In genomic region chr5:33203691-33204242, GRCm38 (mm10) we compare ENCODE assay signal across 8 mouse cellular contexts. TPM values are rescaled to one million over a fixed set of nuclear protein-coding genes. Genes with fewer than 3 reads are reported as not detected.
DNase-seq lines count a peak whose midpoint lies in the region; ATAC-seq lines count a peak whose summit lies in the region.

No protein-coding gene starts in this region.

- H3K4me2 ChIP-seq in limb, embryonic 11.5 days (ENCODE audit: low read depth, severe bottlenecking) = no peak overlapping the region; the same call in 1 of the 2 replicates
- no peak overlapping the region for H3K4me2 ChIP-seq in midbrain, embryonic 14.5 days (ENCODE audit: low read length)

- WGBS in embryonic facial prominence, embryonic 10.5 days = 22% methylated on average over 9 of the region's 9 CpGs
- 18% methylated on average over 9 of the region's 9 CpGs for WGBS in limb, embryonic 11.5 days
- 20% methylated on average over 9 of the region's 9 CpGs for WGBS in midbrain, embryonic 14.5 days

- peak; percentile 98 for DNase-seq in 3T3-L1 (ENCODE audit: low read depth, low spot score)
- peak; percentile 85 for DNase-seq in adrenal gland, postnatal 14 days
- peak; percentile 85 for DNase-seq in embryonic facial prominence, embryonic 10.5 days (ENCODE audit: low spot score)
- peak; percentile 52 for DNase-seq in kidney, adult 11 months
- DNase-seq in limb, embryonic 11.5 days (ENCODE audit: low spot score) = peak; percentile 90
- DNase-seq in midbrain, embryonic 14.5 days = peak; percentile 91
- peak; percentile 60 for DNase-seq in spleen, adult 12 weeks (ENCODE audit: low spot score)

- no peaks in the 10 kb centered on the region for H3K27me3 ChIP-seq in embryonic facial prominence, embryonic 10.5 days (replicated peaks; ENCODE audit: low read depth, poor library complexity, severe bottlenecking)
- H3K27me3 ChIP-seq in limb, embryonic 11.5 days (ENCODE audit: control insufficient read depth, insufficient read depth, low read length) = no peaks in the 10 kb centered on the region
- no peaks in the 10 kb centered on the region for H3K27me3 ChIP-seq in midbrain, embryonic 14.5 days (ENCODE audit: control insufficient read depth, insufficient read depth, low read length)

- no peaks in the 10 kb centered on the region for H3K9me3 ChIP-seq in embryonic facial prominence, embryonic 10.5 days
- H3K9me3 ChIP-seq in limb, embryonic 11.5 days (ENCODE audit: control insufficient read depth, low read length) = no peaks in the 10 kb centered on the region
- H3K9me3 ChIP-seq in midbrain, embryonic 14.5 days (ENCODE audit: control insufficient read depth, low read length) = no peaks in the 10 kb centered on the region

- peak overlapping the region; percentile 32 for H3K4me3 ChIP-seq in embryonic facial prominence, embryonic 10.5 days
- no peak overlapping the region for H3K4me3 ChIP-seq in limb, embryonic 11.5 days (ENCODE audit: low read depth, low read length)
- no peak overlapping the region for H3K4me3 ChIP-seq in midbrain, embryonic 14.5 days (replicated peaks; ENCODE audit: low read depth, low read length)

- peak; percentile 97 for ATAC-seq in granulocyte monocyte progenitor cell, adult 5-6 weeks (replicated peaks; ENCODE audit: poor library complexity, severe bottlenecking)
- ATAC-seq in limb, embryonic 11.5 days (ENCODE audit: insufficient number of reproducible peaks, low FRiP score, low TSS enrichment, low read depth) = peak; percentile 57; the same call in 1 of the 2 replicates
- ATAC-seq in midbrain, embryonic 14.5 days (ENCODE audit: low FRiP score, low TSS enrichment) = no peak

- no peak overlapping the region for H3K27ac ChIP-seq in embryonic facial prominence, embryonic 10.5 days (replicated peaks)
- no peak overlapping the region for H3K27ac ChIP-seq in limb, embryonic 11.5 days (replicated peaks; ENCODE audit: low read depth, low read length)
- no peak overlapping the region for H3K27ac ChIP-seq in midbrain, embryonic 14.5 days (replicated peaks; ENCODE audit: low read depth, low read length)

- H3K9ac ChIP-seq in limb, embryonic 11.5 days (ENCODE audit: low read length) = no peak overlapping the region
- H3K9ac ChIP-seq in midbrain, embryonic 14.5 days (replicated peaks; ENCODE audit: low read length) = no peak overlapping the region

- no peaks in the 10 kb centered on the region for H3K36me3 ChIP-seq in embryonic facial prominence, embryonic 10.5 days (replicated peaks)
- no peaks in the 10 kb centered on the region for H3K36me3 ChIP-seq in limb, embryonic 11.5 days (ENCODE audit: control insufficient read depth, insufficient read depth, low read length)
- H3K36me3 ChIP-seq in midbrain, embryonic 14.5 days (ENCODE audit: control insufficient read depth, insufficient read depth, low read length) = no peaks in the 10 kb centered on the region

- no peaks in the 10 kb centered on the region for H3K4me1 ChIP-seq in embryonic facial prominence, embryonic 10.5 days
- no peaks in the 10 kb centered on the region for H3K4me1 ChIP-seq in limb, embryonic 11.5 days (ENCODE audit: control insufficient read depth, insufficient read depth, low read length)
- H3K4me1 ChIP-seq in midbrain, embryonic 14.5 days (ENCODE audit: control insufficient read depth, insufficient read depth, low read length) = no peaks in the 10 kb centered on the region

RNA-seq across cellular contexts. Expression of gene Spon2, which starts 14.5 kb away (rescaled TPM):
- total RNA-seq in adrenal gland, postnatal 14 days (2021) = 1.7 and 2.5 TPM in 2 replicates
- polyA plus RNA-seq in embryonic facial prominence, embryonic 10.5 days (2016; fragmentation: Nextera tagmentation; extraction: Ambion mirVana) = 3.5 and 3.6 TPM in 2 replicates
- total RNA-seq in granulocyte monocyte progenitor cell, adult 5-6 weeks (2014; fragmentation: Nextera tagmentation) = not detected in 2 replicates
- not detected in 2 replicates for total RNA-seq in granulocyte monocyte progenitor cell, adult 5-6 weeks (2017)
- polyA plus RNA-seq in limb, embryonic 11.5 days (2014; fragmentation: Nextera tagmentation; extraction: Ambion mirVana) = 1.8 and 2.0 TPM in 2 replicates
- polyA plus RNA-seq in midbrain, embryonic 14.5 days (2014; fragmentation: Nextera tagmentation; extraction: Ambion mirVana) = 0.50 and 1.6 TPM in 2 replicates
